Mouse (Mus musculus) midbrain, postnatal 0 days (tissue): ENCODE data around the gene Ubtf. TPM values are rescaled to one million over a fixed set of nuclear protein-coding genes. Genes with fewer than 3 reads are reported as not detected.

ENCODE experiments used
- ATAC-seq: fragments of 200-750 bp; cut with Nextera tagmentation; 2 replicates; pipeline ENCODE4 v1.8.0; 2017; ENCODE audit warnings: moderate number of reproducible peaks, mild to moderate bottlenecking, moderate TSS enrichment, moderate library complexity; ENCODE audit not compliant: low FRiP score
- DNase-seq: peaks from one replicate; pipeline ENCODE4 v3.0.0-alpha.2; 2015; ENCODE audit warnings: low spot score
- H3K27ac ChIP-seq: fragments of 300-500 bp; sonication (generic); 2 replicates; pipeline ENCODE4 v1.5.1; 2014; ENCODE audit warnings: low read depth, mild to moderate bottlenecking, low read length, mixed read lengths
- H3K27me3 ChIP-seq: fragments of 300-500 bp; sonication (generic); 2 replicates; pipeline ENCODE4 v1.6.1; 2014; ENCODE audit warnings: low read length, control low read depth, mixed read lengths; ENCODE audit not compliant: insufficient read depth
- H3K36me3 ChIP-seq: fragments of 300-500 bp; sonication (generic); 2 replicates; pipeline ENCODE4 v1.6.1; 2014; ENCODE audit warnings: low read length, control low read depth, mixed read lengths; ENCODE audit not compliant: insufficient read depth
- H3K4me1 ChIP-seq: fragments of 300-500 bp; sonication (generic); 2 replicates; pipeline ENCODE4 v1.6.1; 2014; ENCODE audit warnings: mild to moderate bottlenecking, control low read depth, antibody characterized with exemption, low read length, mixed read lengths; ENCODE audit not compliant: insufficient read depth
- H3K4me2 ChIP-seq: fragments of 300-500 bp; sonication (generic); 2 replicates; pipeline ENCODE4 v1.6.1; 2014; ENCODE audit warnings: low read depth, mild to moderate bottlenecking, low read length, mixed read lengths; ENCODE audit not compliant: poor library complexity, severe bottlenecking
- H3K4me3 ChIP-seq: fragments of 300-500 bp; sonication (generic); 2 replicates; pipeline ENCODE4 v1.5.1; 2014; ENCODE audit warnings: low read depth, mild to moderate bottlenecking, low read length, moderate library complexity
- H3K9ac ChIP-seq: fragments of 300-500 bp; sonication (generic); replicated peaks from 2 replicates; pipeline ENCODE4 v1.6.1; 2014; ENCODE audit warnings: mild to moderate bottlenecking, low read length, moderate library complexity, mixed read lengths; ENCODE audit not compliant: poor library complexity, severe bottlenecking
- H3K9me3 ChIP-seq: fragments of 300-500 bp; sonication (generic); 2 replicates; pipeline ENCODE4 v1.6.1; 2016; ENCODE audit warnings: low read length, control low read depth
- CTCF ChIP-seq: IDR thresholded peaks from 2 replicates; pipeline ENCODE4 v1.5.1; 2016; ENCODE audit warnings: antibody characterized with exemption, mild to moderate bottlenecking
- WGBS: fragments of 180-500 bp; shearing (Covaris S2); extraction: QIAGEN DNeasy Blood & Tissue Kit; methylation state at CpG from one replicate; pipeline ENCODE4 v1.1.7; 2014; 5-methylcytosine and 5-hydroxymethylcytosine counted together
- polyA plus RNA-seq: library from polyadenylated mRNA; unstranded; fragments of >200 nt; fragmentation: Nextera tagmentation; extraction: Ambion mirVana; gene quantifications from 2 replicates; pipeline ENCODE4 v1.2.1, GENCODE M21; 2015
- total RNA-seq: library from RNA; depleted of rRNA; stranded (reverse); fragments of >200 nt; gene quantifications from 2 replicates; pipeline ENCODE4 v1.2.3, GENCODE M21; 2014

Gene Ubtf
- total and polyA plus RNA-seq, 2 experiments from 2014 or later, result 64.3 TPM

DNA sequence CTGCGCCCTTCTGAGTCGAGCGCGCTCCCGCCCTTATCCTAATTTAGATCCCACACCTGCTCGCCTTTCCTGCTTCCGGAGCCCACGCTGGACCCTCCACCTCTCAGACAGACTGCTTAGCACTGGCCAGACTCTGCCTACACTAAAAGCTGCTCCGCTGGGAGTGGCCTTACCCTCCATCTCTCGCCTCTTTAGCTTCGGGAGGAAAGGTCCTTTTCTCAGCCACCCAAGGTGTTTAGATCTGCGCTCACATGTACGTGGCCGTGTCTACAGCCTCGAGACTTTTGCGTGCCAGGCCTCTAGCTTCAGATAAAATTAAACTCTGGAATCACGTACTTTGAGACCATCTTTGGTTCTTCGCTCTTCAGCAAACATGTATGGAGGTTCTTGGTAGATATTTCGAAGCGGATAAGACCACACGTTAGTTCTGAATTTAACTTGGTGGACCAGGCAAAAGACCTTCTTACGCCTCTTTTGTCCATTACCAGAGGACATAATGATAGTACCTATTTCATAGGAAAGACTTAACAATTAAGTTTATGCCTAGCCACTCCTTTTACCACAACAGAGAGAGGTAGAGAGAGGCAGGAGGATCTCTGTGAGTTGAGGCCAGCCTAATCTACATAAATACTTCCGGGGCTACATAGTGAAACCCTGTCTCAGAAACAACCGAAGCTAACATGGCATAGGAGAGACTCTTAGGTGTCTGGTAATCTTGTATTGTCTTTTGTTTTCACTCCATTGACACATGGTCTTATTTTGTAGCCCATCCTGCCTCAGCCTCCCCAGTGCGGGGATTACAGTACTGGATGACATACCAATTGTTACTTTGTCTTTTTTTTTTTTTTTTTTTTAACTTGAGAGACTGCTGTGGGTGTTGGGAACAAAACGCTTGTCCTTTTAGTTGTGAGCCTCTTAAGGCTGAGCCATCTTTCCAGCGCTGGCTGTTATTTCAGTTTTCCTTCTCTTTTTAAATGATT is 21.7 kb downstream of the Ubtf start:
- WGBS, result 26% methylated on average over 27 of the region's 27 CpGs
- H3K9ac ChIP-seq, result peak overlapping the region; percentile 93
- peaks cover 6% of the 10 kb centered on the region for H3K36me3 ChIP-seq
- H3K27me3 ChIP-seq, result no peaks in the 10 kb centered on the region
- DNase-seq, result no peak
- ATAC-seq, result peak; percentile 14; the same call in 1 of the 2 replicates
- peak overlapping the region; percentile 92 for H3K4me3 ChIP-seq
- H3K9me3 ChIP-seq, result no peaks in the 10 kb centered on the region
- H3K27ac ChIP-seq, result peak overlapping the region; percentile 94
- H3K4me1 ChIP-seq, result peaks cover 5% of the 10 kb centered on the region; the same call in 1 of the 2 replicates
- TF ChIP-seq CTCF, result no peak
- H3K4me2 ChIP-seq, result peak overlapping the region; percentile 91

DNA sequence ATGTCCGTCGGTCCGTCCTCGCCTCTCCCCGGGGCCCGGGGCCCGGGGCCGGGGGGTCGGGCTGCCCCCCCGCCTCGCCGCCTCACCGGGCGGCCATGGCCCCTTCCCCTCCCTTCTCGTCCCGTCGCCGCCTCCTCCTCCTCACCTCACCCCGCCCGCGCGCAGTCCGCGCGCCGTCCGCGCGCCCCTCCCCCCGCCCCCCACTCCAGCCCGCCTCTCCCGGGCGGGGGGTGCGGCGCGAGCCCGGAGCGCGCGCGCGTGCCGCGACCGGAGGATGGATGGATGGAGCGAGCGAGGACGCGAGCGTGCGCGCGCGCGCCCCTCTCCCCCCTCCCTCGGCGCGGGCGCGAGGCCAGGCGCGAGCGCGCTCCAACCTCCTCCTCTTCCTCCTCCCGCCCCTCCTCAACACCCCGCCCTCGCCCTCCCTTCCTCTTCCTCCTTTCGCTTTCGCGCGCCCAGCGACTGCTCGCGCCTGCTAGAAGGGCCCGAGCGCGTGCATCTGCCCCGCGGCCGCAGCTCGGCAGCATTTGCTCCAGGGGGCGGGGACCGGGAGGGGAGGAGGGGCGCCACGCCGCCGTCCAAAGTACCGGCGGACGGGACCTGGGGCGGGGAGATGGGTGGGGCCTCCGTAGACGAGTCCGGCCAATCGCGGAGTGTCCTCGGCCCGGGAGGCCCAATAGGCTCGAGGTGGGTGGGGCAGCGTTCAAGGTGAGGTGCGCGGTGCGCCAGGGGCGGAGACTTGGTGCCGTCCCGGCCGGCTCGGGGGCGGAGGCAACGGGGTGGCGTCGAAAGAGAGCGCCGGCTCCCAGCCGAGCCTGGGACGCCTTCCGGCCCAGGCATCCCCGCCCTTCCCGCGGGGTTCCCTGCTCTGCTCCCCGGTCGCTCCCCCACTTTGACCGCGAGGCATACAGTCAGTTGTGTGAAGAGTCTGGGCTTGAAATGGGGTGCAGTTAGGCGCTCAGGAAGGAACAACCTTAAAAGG is 22.8 kb downstream of the Ubtf start, which contains the start of gene Atxn7l3:
Gene Atxn7l3, minus strand, starts transcription at position 141 of the 982 bp plus-strand sequence.
- peaks cover 5% of the 10 kb centered on the region; the same call in 1 of the 2 replicates for H3K4me1 ChIP-seq
- peak within 1 kb of the TSS; percentile 94 for H3K27ac ChIP-seq
- H3K9ac ChIP-seq, result peak within 1 kb of the TSS; percentile 93
- whole genome bisulfite sequencing, result under 1% methylated on average over 30 of the region's 125 CpGs
- no peaks in the 10 kb centered on the region for H3K27me3 ChIP-seq
- DNase-seq (peak; percentile 99), ATAC-seq (peak; percentile 93)
- peak within 1 kb of the TSS; percentile 92 for H3K4me3 ChIP-seq
- no peak for TF ChIP-seq CTCF
- H3K36me3 ChIP-seq, result peaks cover 17% of the 10 kb centered on the region
- H3K4me2 ChIP-seq, result peak within 1 kb of the TSS; percentile 91
- no peaks in the 10 kb centered on the region for H3K9me3 ChIP-seq

DNA sequence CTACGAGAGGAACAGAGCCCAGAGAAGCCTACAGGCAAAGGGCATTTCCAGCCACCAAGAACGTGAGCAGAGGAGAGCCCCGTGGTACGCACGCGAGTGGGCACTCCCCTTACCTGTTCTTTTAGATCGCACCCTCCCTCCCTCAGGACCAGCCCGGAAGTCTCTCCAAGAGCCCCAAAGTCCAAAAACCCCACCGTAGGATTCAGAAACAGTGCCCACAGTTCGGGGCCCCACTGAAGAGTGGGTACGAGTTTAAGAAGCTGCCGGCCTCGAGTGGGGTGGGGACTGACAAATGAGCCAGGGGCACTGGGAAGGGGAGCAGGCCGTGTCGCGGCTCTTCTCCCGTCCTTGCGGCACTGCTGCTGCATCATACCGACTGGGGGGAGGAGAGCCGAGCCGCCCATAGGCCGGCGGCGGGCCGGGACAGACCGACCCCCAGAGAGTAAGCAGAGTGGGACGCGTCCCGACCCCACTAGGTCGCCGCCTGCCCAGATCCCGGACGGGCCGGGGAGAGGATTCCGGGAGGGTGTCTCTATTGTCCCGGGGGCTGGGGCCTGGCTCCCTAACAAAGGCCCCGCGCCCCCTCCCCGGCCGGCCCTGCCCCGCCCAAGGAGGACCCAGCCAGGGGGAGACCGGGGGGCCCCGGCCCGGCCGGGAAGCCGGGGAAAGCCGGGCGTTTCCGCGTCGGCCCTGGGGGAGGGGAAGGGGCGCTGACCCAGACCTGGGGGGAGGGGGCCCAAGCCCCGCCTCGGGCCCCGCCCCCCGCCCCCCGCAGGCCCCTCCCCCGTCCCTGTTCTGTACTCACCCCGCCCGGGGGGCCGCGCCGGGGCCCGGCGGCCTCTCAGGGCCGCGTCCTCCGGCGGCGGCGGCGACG is 23.7 kb downstream of the Ubtf start:
- TF ChIP-seq CTCF, result no peak
- Histone ChIP-seq H3K4me1 (peaks cover 5% of the 10 kb centered on the region; the same call in 1 of the 2 replicates), H3K27me3 (no peaks in the 10 kb centered on the region), H3K9me3 (no peaks in the 10 kb centered on the region), H3K36me3 (peaks cover 26% of the 10 kb centered on the region), H3K4me2 (peak overlapping the region; percentile 91), H3K27ac (peak overlapping the region; percentile 94), H3K9ac (peak overlapping the region; percentile 93), H3K4me3 (peak overlapping the region; percentile 92)
- DNase-seq (peak; percentile 62), ATAC-seq (peak; percentile 14; the same call in 1 of the 2 replicates)
- under 1% methylated on average over 32 of the region's 73 CpGs for WGBS

DNA sequence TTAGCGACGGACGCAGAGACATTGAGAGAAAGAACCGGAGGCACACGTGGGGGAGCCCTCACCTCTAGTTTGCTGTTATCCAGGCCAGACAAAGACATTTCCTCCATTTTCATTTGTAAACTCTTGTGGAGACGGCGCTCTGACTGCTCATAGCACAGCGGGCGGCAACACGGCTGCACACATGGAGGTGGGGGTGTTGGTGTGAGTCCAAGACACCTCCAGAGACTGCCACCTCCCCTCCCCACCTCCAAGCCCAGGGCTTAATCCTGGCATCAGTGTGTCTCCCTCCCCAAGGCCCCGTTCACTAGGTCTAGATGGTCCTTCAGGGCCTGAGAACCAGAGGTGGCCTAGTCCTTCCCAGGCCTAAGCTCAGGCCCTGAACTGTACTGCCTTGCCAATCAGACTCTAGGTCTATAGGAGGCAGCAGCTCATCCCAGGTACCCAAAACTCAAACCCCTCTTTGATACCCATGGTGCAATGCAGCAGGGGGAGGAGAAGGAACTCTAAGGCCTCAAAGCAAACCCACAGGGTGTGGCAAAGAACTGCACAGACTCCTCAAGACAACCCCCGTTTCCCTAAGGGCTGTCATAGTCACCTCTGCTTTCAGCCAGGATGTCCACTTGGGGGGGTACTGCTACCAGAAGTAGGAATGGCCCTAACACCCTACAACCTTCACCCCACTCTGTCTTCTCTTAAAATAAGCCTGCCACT is 24.5 kb downstream of the Ubtf start:
- DNase-seq (peak; percentile 56), ATAC-seq (no peak)

More for the DNA sequence above, 24.5 kb downstream of the Ubtf start:
- peak; percentile 51; the same call in 1 of the 2 replicates for TF ChIP-seq CTCF
- H3K36me3 ChIP-seq, result peaks cover 34% of the 10 kb centered on the region
- peaks cover 5% of the 10 kb centered on the region; the same call in 1 of the 2 replicates for H3K4me1 ChIP-seq
- no peaks in the 10 kb centered on the region for H3K27me3 ChIP-seq
- WGBS, result 52% methylated on average over 12 of the region's 12 CpGs
- peak overlapping the region; percentile 93 for H3K9ac ChIP-seq
- H3K27ac ChIP-seq, result peak overlapping the region; percentile 94
- peak overlapping the region; percentile 92 for H3K4me3 ChIP-seq
- H3K4me2 ChIP-seq, result peak overlapping the region; percentile 91
- no peaks in the 10 kb centered on the region for H3K9me3 ChIP-seq
